Mouse (Mus musculus): ENCODE measurements around the gene Fbxw21.

DNA sequence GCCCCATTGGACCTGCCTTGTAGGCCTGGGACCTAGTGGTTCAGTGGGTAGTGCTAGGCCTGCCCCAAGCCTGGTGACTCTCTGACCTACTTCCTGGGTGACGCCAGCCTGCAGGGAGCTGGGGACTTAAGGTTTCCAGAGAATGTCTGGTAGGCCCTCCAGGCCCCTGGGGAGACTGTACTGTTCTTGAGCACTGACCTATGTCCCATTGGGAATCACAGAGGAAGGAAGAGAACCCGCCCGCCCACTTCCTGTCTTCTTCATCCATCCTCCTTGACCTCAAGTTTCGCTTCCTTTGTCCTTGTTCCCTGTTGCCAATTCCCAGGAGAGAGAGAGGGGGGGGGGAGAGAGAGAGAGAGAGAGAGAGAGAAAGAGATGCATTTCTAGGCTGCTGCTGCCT is 43.7 kb downstream of the Fbxw21 start:
- no peak for TF ChIP-seq CTCF (conservative IDR thresholded peaks at IDR 0.05; ENCODE audit: insufficient read depth, insufficient read length, low read depth, low read length)
- TF ChIP-seq POLR2A (IDR thresholded peaks at IDR 0.05; ENCODE audit: low read depth, low read length): no peak
